Mouse (Mus musculus) megakaryocyte-erythroid progenitor cell, adult 5-6 weeks (primary cell): ENCODE measurements around the gene BC048507. TPM values are rescaled to one million over a fixed set of nuclear protein-coding genes. Genes with fewer than 3 reads are reported as not detected.
"Not testable (repeated sequence)": the region's sequence is repeated elsewhere in the genome, so short reads cannot be mapped to it uniquely, and the experiment has no call there.

ENCODE experiments used
- ATAC-seq: replicated peaks from 2 replicates; pipeline ENCODE4 v1.8.0; 2016; ENCODE audit warnings: mild to moderate bottlenecking, inconsistent platforms; ENCODE audit not compliant: severe bottlenecking, poor library complexity, low FRiP score, low TSS enrichment
- total RNA-seq, 2 experiments: library from RNA; stranded (forward) in 1 of 2; stranded (reverse) in 1 of 2; fragments of 200-1000, 215-1000 nt in 1 of 2; fragments of >200 nt in 1 of 2; fragmentation: Nextera tagmentation in 1 of 2; gene quantifications; 2 replicates each; pipeline ENCODE4 v1.2.3; 2014 to 2017

BC048507 gene
- total RNA-seq (2014; fragmentation: Nextera tagmentation) (not detected in 2 replicates), total RNA-seq (2017) (not detected in 2 replicates)

DNA sequence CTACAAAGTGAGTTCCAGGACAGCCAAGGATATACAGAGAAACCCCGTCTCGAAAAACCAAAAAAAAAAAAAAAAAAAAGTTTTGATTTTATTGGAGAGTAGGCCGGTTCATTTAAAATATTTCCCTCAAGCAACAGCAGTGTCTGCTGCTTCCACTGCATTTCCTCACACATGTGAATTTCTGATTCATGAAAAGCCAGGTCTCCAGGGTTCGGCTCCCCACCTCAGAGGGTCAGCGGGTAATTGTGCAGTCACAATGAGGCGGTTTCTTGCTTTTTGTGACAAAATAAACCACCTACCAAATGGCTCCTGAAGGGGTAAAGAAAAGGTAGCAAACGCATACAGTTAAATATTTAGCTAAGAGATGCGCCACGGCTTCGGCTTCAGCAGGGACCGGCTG lies at the start of gene BC048507:
Gene BC048507 (plus strand): TSS at position 301 of the 400 bp plus-strand sequence.
- no peak for ATAC-seq

DNA sequence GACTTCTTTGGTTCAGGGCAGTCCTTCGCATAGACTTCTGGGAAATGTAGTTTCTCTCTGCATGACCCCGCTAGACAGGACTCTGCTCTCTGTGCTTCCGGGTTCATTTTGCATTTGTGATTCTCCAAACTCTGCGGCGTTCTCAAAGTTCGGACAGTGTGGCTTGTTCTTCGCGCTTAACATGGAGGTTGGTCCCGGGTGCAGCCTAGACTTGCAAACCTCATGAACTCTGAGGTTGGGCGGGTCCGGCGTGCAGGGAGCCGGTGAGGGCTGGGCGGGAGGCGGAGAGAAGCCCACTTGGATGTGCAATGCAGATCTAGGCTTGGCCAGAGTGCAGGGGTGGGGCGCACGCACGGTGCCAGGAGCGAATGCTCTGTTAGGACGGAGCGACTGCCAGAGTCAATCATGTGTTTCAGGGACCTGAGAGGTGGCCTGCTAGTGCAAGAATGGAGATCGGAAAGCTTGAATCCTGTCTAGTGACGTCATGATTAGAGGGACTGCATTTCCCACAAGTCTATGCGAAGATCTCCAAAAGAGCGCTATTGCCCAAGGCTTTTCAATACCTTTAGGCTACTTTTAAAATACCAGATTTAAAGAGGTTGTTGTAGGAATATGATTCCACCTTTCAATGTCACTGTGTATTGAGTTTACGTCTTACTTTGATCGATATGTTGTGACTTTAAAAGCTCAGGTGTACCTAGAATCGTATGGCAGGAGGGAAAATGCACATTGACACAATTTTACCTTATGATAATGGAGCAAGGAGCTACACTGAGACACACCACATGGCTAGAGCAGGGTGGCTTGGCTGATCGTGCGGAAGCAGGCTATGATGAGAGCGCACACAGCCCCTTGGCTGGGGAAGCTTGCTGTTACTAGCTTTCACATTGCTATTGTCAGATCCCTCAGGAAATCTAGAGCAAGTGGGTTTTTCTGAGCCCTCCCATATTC lies 49.1 kb upstream of the BC048507 start, which contains the start of gene Zfp273:
Gene Zfp273 (plus strand): TSS at position 31 of the 951 bp plus-strand sequence.
- ATAC-seq = peak; percentile 98

DNA sequence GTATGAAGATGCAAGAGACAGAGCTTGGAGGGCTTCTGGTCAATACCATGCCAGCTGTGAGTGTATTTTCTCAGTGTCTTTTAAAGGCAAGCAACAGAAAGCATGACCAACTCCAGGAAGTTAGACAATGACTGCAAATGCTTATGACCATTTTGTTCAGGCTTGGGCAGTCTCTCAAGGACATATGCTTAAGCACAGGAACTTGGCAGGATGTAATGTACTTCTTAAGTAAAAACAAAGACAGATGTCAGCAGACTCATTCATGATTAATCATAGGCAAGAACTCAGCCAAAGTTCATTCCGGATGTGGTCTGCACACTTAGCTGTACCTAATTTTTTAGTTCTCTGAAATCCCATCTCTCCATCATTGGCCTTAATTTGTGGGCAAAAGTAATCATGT lies 44.5 kb upstream of the BC048507 start:
- ATAC-seq = no peak

DNA sequence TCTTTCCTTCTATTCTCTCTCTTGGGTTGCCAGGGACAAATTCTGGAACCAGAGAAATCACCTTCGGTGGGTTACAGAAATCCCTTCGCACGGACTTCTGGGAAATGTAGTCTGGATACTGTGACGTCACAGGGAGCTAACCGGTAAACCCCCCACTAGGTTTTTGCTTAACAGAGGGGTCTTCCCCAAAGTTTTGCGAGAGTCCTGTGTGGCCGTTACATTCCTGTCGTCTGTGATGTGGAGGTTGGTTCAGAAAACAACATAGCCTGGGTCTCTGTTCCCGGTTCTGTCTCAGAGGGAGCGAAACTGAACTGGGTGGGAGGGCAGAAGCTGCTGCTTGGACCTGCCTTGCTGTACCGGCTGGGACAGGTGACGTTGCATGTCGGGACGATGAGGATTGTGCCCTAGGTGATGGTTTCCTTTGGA lies 32.2 kb upstream of the BC048507 start, which contains the start of gene Gm10037:
Gene Gm10037 (plus strand): TSS at position 196 of the 426 bp plus-strand sequence.
- peak; percentile 84 for ATAC-seq

DNA sequence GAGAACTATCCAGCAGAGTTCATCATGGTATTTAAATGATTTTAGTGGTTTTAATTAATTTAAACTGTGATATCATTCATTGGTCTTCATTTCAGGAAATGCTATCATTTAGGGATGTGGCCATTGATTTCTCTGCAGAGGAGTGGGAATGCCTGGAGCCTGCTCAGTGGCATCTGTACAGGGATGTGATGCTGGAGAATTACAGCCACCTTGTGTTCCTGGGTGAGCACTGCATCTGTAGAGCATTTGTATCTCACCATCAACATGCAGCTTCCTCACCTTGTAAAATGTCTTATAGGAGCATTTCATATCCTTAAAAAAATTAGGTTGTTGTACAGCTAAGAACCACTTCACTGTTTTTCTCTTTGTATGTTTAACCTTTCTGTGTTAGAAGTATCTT lies 30.0 kb upstream of the BC048507 start:
- ATAC-seq = not testable (repeated sequence)

DNA sequence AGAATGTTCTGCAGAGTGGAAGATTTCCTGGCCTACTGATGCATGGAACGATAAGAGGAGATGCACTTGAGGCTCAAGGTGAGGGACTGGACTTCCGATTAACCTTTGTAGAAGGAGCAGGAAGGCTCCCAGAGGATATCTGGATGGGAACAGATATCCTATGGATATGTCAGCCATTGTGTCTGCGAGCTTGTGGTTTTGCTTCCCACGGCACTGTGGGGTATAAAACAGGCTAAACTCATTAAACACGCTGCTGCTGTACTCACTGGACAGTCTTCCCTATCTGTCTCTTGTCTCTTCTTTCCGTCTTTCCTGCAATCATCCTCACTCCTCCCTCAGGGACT lies 19.4 kb upstream of the BC048507 start:
- ATAC-seq = no peak

DNA sequence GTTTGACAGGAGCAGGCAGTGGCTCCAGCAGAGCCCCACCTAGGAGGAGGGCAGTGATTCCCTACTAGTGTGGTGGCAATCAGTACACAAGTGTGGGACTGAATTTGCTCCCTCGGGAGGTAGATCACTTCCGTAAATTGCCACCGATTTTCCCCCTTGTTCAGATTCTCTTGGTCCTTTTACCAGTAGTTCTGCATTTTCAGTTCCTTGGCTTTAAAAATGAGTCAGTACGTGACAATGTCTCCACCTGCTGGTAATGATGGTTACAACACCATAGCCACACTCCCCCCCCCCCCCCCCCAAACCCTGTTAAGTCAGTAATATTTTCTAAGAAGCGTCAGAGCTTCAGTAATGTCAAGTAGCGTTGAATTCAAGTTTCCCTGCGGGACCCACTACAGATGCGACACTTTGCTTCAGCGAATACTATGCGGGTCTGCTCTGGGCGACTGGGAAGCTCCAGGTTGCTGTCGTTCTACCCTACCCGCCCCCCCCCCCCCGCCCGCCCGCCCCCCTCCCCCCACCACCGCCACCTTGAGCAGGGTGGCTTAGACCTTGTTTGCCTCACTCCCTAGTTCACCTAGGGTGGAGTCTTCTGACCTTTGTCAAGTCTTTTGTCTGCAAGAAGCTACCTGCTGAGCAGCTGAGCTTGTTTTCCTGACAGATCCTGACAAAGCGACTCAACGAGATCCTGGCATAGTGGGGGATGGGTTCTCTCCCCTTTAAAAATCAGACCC lies 18.8 kb upstream of the BC048507 start:
- peak; percentile 84 for ATAC-seq

DNA sequence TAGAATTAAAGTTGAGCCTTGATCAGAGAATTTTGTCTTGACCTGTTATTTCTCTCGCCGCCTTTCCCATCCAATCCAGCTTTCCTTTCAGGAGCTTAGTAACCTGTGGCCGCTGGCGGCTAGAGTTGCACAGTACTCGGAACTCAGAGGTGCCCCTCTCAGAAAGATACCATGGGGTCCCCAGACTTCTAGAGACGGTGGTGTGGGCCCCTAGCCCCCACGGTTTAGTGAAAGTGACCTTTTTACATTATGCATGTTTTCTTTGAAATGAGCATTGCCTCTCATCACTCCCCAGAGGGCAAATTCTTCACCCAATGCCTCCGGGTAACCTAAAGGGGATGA lies 18.3 kb upstream of the BC048507 start:
- no peak for ATAC-seq

DNA sequence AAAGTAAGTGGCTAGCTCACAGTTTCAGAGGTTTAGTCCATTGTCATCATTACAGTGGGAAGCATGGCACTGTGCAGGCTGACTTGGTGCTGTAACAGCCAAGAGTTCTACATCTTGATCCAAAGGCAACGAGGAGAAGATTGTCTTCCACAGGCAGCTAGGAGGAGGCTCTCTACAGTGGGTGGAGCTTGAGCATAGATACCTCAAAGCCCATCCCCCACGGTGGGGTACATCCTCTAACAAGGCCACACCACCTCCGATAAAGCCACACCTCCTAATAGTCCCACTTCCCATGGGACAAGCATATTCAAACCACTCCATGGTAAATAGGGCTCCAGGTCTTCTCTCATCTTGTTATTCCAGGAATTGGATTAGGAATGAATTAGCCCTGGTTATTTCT lies 12.8 kb upstream of the BC048507 start:
- no peak for ATAC-seq

DNA sequence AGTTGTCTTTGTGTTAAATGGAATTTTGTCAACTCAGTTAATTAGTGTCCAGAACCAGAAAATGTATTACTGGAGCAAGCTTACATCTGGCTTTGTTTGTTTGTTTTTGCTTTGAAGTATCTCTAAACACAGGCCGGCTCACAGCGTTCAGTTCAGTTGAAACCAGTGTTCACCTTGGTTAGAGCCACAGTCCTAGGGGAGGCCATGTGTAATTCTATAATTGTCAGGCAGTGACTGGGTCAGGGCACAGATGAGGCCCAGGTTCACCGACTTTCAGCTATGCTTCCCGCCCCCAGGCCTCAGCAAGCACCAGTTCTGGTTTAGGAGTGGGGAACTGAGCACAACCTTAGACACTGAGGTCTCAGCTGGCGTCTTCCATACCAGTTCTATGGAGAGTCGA lies 10.0 kb upstream of the BC048507 start:
- no peak for ATAC-seq

DNA sequence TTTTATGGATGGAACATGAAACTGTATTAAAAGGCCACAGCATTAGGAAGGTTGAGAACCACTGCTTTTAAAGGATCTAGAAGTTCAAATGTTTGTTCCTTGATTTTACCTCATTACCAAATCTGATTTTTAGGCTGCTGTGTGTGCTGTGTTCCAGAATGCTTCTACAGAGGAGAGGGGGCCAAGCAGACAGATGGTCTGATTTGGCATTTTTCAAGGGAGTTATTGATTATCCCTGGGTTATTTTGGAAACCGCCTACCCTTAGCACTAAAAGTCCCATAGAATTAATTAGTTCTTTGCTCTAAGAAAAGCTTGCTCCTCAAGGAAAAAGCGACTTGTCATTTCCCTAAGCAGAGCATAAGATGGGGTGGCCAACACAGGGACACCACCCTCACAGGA lies 9.1 kb upstream of the BC048507 start:
- ATAC-seq = no peak

DNA sequence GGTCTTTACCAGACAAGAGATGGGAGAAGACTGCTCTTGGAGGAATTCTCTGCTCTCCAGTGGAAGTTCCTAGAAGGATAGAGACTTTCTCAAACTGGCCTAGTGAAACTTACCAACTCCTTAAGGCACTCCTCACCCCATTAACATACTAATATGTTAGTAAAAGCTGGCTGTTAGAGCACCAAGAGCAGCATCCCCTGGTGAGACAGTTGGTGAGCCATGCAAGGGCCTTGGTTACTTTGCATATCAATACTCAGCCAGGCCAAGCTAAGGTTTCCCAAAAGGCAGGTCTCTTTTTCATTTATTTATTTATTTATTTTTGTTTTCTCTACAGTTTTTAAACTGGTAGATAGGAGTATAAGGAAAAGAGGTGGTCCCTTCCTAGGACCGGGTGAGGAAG lies 5.8 kb upstream of the BC048507 start:
- ATAC-seq = no peak

DNA sequence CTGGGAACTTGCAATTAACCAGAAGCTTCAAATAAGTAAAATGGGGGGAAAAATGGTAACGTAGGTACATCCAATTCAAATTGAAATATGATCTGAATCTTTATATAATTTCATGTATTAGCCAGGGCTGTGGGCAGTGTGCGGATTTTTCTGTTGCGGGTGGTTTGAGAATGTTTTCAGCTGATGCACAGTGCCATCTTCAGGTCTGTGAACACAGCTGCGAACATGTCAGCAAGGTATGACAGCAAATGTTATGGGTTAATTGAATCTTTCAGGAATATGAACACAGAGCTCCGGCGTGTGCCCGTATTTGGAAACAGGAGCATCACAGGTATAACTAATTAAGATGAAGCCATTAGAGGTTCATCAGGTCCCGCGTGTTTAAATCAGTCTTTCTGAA lies 618 bp upstream of the BC048507 start:
- ATAC-seq = no peak

DNA sequence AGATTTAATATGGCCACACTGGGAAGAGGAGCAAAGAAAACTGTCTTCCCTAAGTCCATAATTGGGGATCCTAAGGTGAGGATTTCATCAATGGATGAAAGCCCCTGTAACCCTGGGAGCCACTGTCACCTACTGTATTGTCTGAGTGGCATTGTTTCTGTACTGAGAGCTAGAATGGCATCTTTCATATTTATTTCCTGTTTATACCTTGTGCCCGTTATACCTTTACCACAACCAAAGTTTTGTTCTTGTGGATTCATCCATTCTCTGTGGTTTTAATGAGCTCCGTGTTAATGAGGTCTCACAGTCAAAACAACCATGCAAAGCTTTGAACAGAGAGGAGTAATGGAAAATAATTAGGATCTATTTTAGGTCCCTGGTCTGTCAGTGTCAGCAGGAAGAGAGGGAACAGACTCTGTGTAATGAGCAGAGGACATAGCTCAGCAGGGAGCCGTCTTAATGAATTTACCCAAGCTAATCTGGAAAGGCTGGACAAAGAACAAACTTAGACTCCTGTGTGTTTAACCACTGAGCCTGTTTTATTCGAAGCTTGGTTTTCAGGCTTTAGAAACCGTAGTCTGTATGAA lies 1.7 kb downstream of the BC048507 start:
- ATAC-seq = no peak

DNA sequence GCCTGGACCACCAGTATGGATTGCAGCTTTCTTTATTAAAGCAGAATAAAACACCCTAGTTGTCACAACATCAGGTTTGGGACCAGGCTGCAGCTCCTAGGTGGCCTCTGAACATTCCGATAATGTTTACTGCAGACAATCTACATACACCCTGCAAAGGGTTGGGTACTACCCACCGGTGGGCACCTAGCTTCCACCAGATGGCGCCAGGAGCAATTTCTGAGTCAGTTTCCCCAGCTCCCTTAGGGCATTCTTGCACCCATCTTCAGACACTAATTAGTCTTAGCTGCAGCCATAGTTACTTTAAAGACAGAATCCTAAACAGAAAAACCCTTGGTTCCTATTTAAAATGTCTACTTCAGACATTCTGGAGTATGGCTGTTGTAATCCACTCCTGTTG lies 4.8 kb downstream of the BC048507 start:
- no peak for ATAC-seq

DNA sequence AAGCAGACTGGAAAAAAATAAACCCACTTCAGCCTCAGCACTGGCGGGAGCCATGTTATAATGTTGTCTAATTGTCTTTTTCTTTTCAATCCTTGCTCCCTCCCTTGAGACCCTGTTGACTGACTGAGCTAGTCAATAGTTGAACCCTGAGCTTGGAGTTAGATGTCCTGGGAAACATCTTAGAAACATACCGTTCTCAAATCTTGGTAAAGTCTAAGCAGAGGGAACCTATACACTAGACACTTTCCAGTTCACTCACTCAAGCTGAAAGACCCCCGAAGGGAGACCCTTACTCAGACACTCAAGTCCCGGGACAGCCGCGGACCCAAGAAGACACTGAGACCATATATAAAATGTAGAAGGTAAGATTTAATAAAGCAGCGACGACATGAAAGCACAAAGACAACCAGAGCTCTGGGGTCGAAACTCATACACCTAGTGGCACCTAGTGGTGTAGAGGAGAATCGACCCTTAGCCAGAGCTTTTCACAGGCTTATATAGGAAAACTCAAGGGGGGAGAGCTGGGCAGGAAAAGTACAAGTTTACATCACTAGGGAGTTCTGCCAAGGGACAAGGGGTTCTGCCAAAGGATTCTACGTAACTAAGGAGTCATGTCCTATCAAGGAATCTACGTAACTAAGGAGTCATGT lies 13.0 kb downstream of the BC048507 start:
- not testable (repeated sequence) for ATAC-seq

DNA sequence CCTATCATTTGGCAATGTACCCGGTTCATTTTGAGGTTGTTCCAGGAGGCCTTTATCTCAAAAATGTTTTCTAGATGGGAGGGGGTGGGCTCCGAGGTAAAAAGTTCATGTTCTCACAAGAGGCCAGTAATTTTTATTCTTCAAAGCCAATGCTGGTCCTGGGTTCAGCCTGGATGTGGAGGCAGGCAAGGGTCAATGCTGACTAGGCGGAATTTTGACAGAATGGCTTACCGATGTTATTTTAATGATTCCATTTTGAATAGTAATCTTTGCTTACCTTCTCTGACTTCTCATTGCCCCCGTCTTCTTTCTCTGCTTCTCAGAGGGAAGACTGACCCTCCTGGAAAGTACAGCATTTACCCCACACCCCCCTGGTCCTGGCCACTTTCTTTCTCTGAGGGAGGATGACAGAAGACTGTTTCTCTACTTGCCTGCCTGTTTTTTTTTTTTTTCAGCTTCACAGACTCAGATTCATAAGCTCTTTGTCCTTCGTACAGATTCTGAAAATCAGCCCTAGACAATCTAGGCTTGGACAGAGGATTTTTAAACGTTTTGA lies 13.7 kb downstream of the BC048507 start:
- ATAC-seq = no peak

DNA sequence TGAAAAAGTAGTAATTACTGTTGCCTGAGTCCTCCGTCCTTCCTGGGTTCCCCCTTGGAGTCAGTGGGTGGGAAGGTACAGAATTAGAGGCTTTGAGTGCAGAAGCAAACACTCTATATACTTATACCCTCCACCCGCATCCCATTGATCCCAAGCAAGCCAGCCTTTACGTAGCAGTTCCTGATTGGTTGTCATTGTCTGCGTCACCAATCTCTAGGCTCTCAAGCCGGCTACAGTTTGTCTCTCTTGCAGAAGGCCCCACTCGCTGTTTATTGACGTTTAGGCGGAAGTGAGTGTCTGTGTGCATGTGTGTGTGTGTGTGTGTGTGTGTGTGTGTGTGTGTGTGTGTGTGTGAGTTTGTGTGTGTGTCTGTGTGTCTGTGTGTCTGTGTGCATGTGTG lies 20.8 kb downstream of the BC048507 start:
- no peak for ATAC-seq

DNA sequence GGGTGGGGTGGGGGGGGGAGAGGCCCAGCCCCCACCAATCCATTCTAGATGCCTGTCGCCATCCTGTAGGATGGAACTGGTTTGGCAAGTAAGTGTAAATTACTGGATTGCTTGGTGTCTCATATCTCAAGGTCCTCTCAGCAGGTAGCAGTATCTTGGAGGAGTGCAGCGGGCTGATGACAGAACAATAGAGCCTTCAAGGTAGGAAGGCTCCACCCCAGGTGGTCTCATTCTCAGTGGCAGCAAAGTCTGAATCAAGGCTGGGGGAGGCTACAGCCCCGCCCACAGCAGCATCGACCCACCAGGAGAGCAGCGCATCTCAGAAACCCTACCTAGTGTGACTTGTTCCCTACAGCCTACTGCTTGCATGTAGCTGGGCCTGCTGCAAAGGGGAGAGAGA lies 46.6 kb downstream of the BC048507 start:
- no peak for ATAC-seq
